Mouse (Mus musculus) heart, postnatal 4 days (tissue): ENCODE measurements around the gene Ift57. TPM values are rescaled to one million over a fixed set of nuclear protein-coding genes. Genes with fewer than 3 reads are reported as not detected.
A peak's percentile ranks its signal among the peaks of the same experiment; 100 is the strongest.

ENCODE experiments used
- DNase-seq: peaks from one replicate; pipeline ENCODE4 v3.0.0; 2021
- total RNA-seq, 2 experiments: library from RNA; stranded (reverse); gene quantifications; 2 replicates each; pipeline ENCODE4 v1.2.3; 2021

The Ift57 gene
- total RNA-seq, 2 experiments from 2014 or later = 13.9 to 16.7 TPM

DNA sequence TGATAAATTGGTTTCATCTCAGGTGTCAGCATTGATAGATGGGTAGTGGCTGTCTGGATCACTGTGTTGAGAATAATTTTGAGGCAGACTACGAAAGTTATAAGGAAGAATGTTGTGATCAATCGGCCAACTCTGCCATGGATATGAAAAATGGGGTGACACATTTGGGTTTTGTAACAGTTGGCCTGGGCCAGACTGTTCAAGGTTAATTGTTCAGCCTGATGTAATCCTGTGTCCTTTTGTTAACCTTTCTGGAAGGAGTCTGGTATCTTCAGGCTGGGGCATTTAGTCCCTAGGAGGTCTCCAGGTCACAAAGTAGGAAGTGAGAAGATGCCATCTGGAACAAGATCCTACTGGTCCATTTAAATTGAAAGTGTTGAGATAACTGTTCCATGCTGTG is 97.2 kb downstream of the Ift57 start:
- no peak for DNase-seq

DNA sequence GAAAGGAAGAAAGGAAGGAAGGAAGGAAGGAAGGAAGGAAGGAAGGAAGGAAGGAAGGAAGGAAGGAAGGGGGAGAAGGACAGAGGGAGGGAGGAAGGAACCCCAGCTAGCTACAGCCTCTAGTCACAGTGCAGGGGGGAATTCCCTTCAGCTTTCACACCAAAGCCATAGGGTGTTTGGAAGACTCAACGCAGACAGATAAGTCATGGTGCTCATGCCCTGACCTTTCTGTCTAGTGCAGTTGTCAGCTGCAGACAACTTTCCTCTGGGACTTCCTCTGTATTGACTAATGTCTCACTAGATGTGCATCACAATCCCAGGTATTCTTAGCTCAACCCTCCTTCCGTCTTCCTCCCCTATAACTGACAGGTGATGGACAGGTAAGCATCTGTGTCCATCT is 97.9 kb downstream of the Ift57 start:
- DNase-seq = no peak

DNA sequence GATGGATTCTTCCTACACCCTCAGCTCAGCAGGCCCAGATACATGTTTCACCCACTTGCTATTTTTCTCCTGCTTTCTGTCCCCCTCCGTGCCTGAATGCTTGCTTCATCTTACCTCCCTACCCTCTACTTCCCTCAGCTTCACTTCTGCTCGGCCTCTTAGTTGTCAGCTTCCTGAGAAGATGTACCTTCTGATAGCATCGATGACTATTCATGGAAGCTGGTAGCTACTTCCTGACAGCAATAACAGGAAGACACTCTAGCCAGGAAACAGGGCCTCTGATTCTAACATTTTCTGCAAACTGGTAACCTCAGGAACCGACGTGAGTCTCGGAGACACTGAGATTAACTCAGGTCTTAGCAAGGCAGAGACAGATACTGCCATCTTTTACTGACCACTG is 99.8 kb downstream of the Ift57 start:
- DNase-seq = no peak

GRCm38 (mm10) chr16:49799597-49800561 is 100.8 kb downstream of the Ift57 start, which contains the start of gene Cd47:
Gene Cd47, plus strand, starts transcription at chr16:49800533.
- peak; percentile 5 for DNase-seq

GRCm38 (mm10) chr16:49800996-49801395 is 102.0 kb downstream of the Ift57 start:
- DNase-seq = no peak

DNA sequence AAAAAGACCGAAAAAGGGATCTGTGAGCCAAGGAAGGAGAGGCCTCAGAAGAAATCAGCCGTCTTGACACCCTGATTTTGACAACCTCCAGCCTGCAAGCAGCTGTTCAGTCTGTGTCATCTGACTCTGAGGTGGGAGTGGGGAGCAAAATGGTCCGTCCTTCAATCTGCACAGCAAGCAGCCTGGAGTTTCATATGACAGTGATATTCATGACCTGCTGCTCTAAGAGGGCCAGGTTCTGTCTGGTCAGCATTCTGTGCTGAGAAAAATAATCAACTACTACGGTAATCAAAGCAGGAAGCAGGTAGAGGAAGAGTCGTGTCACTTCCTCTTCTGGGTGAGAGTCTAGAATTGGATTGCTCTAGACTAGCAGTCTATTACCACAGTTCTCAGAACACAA is 102.4 kb downstream of the Ift57 start:
- peak; percentile 12 for DNase-seq

- DNase-seq = no peak
These were observed 104.0 kb downstream of the Ift57 start for GRCm38 (mm10) chr16:49802993-49803392.

DNA sequence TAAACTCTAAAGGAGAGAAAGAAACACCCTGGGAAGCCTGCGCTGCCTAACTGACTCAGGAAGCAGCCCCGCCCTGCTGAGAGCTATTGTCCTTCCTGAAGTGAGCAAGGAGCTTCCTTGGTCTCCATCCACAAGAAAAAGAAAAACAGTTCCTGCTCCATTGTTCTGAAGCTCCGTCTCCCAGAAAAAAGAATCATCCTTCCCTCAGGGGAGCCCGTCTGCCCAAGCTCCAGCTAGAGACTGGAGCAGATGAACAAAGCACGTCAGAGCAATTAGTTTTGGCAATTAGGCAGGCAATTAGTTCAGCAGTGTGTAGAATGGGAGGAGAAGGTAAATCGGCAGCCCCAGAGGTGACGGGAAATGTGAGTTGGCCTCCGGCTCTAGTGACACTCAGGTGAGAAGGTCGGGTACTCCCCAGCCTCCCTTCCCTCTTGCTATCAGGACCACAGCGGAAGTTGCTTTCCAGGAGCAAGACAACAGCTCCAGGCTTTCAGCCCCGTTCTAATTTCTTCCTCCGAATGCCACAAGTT is 105.0 kb downstream of the Ift57 start:
- DNase-seq = peak; percentile 27

DNA sequence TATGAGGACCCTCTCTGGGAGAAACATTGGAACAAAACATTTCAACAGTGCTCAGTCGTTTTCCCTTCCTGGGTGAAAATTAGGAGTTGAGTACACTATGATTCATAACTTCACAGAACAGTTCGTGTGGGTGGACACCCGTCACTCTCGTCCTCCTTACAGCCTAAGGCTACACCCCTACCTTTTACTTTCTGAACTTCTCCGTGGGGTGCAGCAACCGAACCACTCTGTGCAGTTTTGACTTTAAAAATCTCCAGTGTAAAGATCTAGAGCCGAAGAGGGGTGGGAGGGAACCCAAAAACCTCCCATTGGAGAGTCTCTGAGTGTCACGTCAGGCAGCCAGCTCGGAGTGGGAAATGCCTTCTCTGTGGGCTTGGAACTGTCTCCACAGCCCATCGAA is 107.9 kb downstream of the Ift57 start:
- no peak for DNase-seq

GRCm38 (mm10) chr16:49807419-49807841 is 108.4 kb downstream of the Ift57 start:
- no peak for DNase-seq

- DNase-seq = no peak
These were observed 108.9 kb downstream of the Ift57 start for GRCm38 (mm10) chr16:49807862-49808430.

- no peak for DNase-seq
These were observed 112.9 kb downstream of the Ift57 start for GRCm38 (mm10) chr16:49811897-49812296.

DNA sequence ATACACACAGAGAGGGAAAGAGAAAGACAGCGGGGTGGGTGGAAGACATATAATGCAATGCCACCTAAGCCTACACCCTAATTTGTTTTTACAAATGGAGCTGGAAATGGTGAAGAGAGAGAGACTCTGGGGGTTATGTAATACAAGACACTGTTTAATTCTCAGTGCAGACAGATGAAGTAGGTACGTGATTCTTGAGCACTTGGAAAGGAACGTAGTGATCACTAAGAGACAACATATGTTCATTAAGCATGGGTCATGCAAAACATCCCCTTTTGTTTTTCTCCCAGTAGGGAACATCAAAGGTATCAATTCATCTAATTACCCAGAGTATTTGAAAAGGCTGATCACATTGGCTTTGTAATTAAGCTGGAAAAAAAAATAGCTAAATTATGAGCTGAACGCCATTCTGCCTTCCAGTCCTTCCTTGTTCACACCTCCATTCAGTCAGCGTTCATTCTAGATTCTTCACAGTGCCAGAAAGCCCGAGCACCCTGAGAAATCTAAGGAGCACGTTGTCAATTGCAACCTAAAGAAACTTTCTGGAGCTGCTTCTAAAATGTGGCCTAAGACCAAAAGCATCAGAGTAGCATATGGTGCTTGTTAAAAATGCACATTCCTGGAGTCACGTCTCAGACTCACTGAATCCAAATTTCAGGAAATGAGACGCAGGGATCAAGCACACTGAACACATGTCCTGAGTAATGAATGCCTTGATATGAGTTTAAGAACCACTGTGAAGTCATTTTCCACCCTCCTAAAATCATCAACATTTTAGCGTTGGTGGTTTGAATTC is 114.0 kb downstream of the Ift57 start:
- DNase-seq = no peak

- no peak for DNase-seq
These were observed 115.4 kb downstream of the Ift57 start for GRCm38 (mm10) chr16:49814419-49814818.

Other genes starting within 250 kb of the Ift57 start
- 10 to 100 TPM; 57.3 to 58.4 TPM for gene Cd47, start 101.3 kb downstream of the Ift57 start, total RNA-seq